Mouse (Mus musculus): ENCODE data around the gene Fam102b. TPM values are rescaled to one million over a fixed set of nuclear protein-coding genes. Genes with fewer than 3 reads are reported as not detected.

Gene Fam102b
- polyA plus RNA-seq, 1 experiment from 2014 or later: 10.7 TPM

GRCm38 (mm10) chr3:108959680-108960295 lies 67.6 kb downstream of the Fam102b start:
- Histone ChIP-seq H3K9me3 (replicated peaks) (no peaks in the 10 kb centered on the region), H3K9ac (no peak overlapping the region), H3K4me2 (replicated peaks) (no peak overlapping the region), H3K27me3 (no peaks in the 10 kb centered on the region), H3K27ac (replicated peaks) (no peak overlapping the region), H3K4me3 (replicated peaks) (no peak overlapping the region), H3K36me3 (no peaks in the 10 kb centered on the region), H3K4me1 (peaks cover 2% of the 10 kb centered on the region; the same call in 1 of the 2 replicates)
- WGBS: 70% methylated on average over 13 of the region's 13 CpGs
- no peak for ATAC-seq (ENCODE audit: insufficient number of reproducible peaks, low FRiP score, low TSS enrichment, low read depth)

DNA sequence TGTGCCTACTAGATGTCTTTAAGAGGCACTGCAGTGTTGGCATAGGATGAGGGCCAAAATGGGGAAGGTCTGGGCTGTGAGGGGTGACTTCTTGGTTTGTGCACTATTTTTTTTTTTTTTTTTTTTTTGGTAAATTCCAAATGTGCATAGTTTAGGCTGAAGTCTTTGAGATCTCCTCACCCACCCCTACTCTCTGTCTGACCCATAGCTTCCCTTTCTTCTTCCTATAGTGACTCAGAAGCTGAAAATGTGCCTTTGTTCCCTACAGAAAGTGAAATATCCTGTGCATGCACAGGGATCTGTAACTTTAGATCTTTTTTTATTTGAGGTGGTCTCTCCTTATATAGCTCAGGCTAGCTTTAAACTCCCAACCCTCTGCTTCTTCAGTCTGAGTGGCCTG lies 69.4 kb downstream of the Fam102b start:
- no peak for ATAC-seq (ENCODE audit: insufficient number of reproducible peaks, low FRiP score, low TSS enrichment, low read depth)
- Histone ChIP-seq H3K4me1 (peaks cover 2% of the 10 kb centered on the region; the same call in 1 of the 2 replicates), H3K4me2 (replicated peaks) (no peak overlapping the region), H3K9ac (no peak overlapping the region), H3K36me3 (no peaks in the 10 kb centered on the region), H3K27me3 (no peaks in the 10 kb centered on the region), H3K4me3 (replicated peaks) (no peak overlapping the region), H3K9me3 (replicated peaks) (no peaks in the 10 kb centered on the region), H3K27ac (replicated peaks) (no peak overlapping the region)

GRCm38 (mm10) chr3:108940996-108941395 lies 86.4 kb downstream of the Fam102b start:
- no peaks in the 10 kb centered on the region for H3K27me3 ChIP-seq
- no peaks in the 10 kb centered on the region for H3K9me3 ChIP-seq (replicated peaks)
- no peak for ATAC-seq (ENCODE audit: insufficient number of reproducible peaks, low FRiP score, low TSS enrichment, low read depth)
- H3K27ac ChIP-seq (replicated peaks): no peak overlapping the region
- WGBS: 88% methylated on average over 10 of the region's 10 CpGs
- H3K36me3 ChIP-seq: no peaks in the 10 kb centered on the region
- no peak overlapping the region for H3K4me3 ChIP-seq (replicated peaks)
- no peaks in the 10 kb centered on the region; the same call in 1 of the 2 replicates for H3K4me1 ChIP-seq
- no peak overlapping the region for H3K9ac ChIP-seq
- no peak overlapping the region for H3K4me2 ChIP-seq (replicated peaks)

DNA sequence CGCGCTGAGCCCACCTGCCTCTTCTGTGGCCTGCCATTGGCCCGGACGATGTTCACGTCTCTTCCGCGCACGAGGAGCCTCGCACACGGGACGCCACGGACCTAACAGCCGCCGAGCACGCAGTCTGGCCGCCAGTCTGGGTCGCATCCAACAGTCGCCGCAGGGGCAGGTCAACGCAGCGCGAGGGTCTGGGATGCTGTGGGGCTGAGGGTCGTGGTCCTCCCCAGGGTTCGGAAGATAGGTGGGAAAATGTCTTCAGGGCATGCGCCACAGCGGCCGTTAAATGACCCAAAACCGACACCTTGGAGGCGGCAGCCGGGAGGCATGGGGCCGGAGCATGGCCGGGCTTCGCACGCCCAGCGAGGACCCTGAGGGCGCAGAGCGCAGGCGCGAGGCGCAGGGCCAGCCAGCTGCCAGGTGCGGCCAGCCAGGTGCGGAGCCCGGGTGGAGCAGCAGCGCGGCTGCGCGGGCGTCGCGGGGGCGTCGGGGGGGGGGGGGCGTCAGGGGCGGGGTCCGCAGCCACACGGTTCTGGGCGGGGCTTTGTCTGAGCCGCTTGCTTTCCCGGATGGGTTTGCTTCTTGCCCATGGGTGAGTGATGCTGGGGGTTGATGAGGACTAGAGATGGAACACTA lies 87.3 kb downstream of the Fam102b start, which contains the start of gene Gm9857:
Gene Gm9857 (minus strand): TSS at position 445 of the 633 bp plus-strand sequence.
- no peak within 1 kb of the TSS for H3K9ac ChIP-seq

DNA sequence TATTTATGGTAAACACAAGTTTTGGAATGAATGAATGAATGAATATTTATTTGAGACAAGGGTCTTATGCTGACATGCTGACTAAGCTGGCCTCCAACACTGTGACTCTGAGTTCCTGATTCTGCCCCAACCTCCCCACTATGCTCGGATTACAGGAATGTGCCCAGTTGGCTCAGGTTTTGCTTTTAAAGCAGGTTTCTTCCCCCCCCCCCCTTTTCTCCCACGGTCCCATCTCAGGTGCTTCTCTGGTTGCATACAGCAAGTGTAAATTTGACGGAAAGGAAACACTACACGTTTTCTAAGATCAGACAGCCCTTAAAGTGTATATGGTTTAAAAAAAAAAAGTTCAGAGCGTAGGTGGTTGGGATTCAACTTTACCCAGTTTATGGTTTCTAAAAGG lies 87.8 kb downstream of the Fam102b start, which contains the start of gene Henmt1:
Gene Henmt1 (plus strand): TSS at position 301 of the 400 bp plus-strand sequence.
- Histone ChIP-seq H3K4me3 (replicated peaks) (peak within 1 kb of the TSS; percentile 44), H3K9ac (no peak within 1 kb of the TSS), H3K4me1 (no peaks in the 10 kb centered on the region; the same call in 1 of the 2 replicates), H3K27me3 (no peaks in the 10 kb centered on the region), H3K9me3 (replicated peaks) (no peaks in the 10 kb centered on the region), H3K4me2 (replicated peaks) (peak within 1 kb of the TSS; percentile 66), H3K36me3 (no peaks in the 10 kb centered on the region), H3K27ac (replicated peaks) (no peak within 1 kb of the TSS)
- WGBS: 65% methylated on average over 5 of the region's 5 CpGs
- ATAC-seq (ENCODE audit: insufficient number of reproducible peaks, low FRiP score, low TSS enrichment, low read depth): no peak

More for the DNA sequence above, 87.3 kb downstream of the Fam102b start, which contains the start of gene Gm9857:
- Histone ChIP-seq H3K9me3 (replicated peaks) (no peaks in the 10 kb centered on the region), H3K4me1 (no peaks in the 10 kb centered on the region; the same call in 1 of the 2 replicates), H3K27me3 (no peaks in the 10 kb centered on the region), H3K4me2 (replicated peaks) (peak within 1 kb of the TSS; percentile 66), H3K36me3 (no peaks in the 10 kb centered on the region), H3K4me3 (replicated peaks) (peak within 1 kb of the TSS; percentile 44), H3K27ac (replicated peaks) (no peak within 1 kb of the TSS)
- WGBS: 46% methylated on average over 59 of the region's 59 CpGs
- peak; percentile 51; the same call in 1 of the 2 replicates for ATAC-seq (ENCODE audit: insufficient number of reproducible peaks, low FRiP score, low TSS enrichment, low read depth)

- 92% methylated on average over 5 of the region's 5 CpGs for WGBS
These were observed 88.7 kb downstream of the Fam102b start for GRCm38 (mm10) chr3:108938691-108939090.

DNA sequence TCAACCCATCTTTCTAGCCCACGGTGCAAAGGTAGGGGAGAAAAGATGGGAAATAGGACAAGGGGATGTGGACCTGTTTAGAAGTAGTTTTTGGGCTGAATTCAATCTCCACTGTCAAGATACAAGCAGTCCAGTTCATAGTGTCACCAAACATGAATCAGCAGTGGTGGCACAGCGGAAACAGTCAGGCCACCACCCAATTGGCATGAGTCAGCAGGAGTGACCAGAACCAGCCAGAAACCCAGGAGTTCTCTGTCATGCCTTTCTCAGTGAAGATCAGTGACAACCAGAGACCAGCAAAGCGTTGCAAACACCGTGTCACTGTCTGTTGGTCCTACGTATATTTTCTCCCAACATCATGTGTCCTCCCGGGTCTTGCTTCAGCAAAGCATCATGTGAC lies 93.8 kb downstream of the Fam102b start:
- no peak for ATAC-seq (ENCODE audit: insufficient number of reproducible peaks, low FRiP score, low TSS enrichment, low read depth)
- H3K9me3 ChIP-seq (replicated peaks): no peaks in the 10 kb centered on the region
- H3K9ac ChIP-seq: no peak overlapping the region
- no peak overlapping the region for H3K4me3 ChIP-seq (replicated peaks)
- WGBS: 96% methylated on average over 6 of the region's 6 CpGs
- no peak overlapping the region for H3K4me2 ChIP-seq (replicated peaks)
- no peak overlapping the region for H3K27ac ChIP-seq (replicated peaks)
- H3K27me3 ChIP-seq: no peaks in the 10 kb centered on the region
- H3K36me3 ChIP-seq: no peaks in the 10 kb centered on the region
- H3K4me1 ChIP-seq: no peaks in the 10 kb centered on the region

More at GRCm38 (mm10) chr3:108938691-108939090, 88.7 kb downstream of the Fam102b start:
- Histone ChIP-seq H3K9ac (no peak overlapping the region), H3K4me3 (replicated peaks) (no peak overlapping the region), H3K27me3 (no peaks in the 10 kb centered on the region), H3K27ac (replicated peaks) (no peak overlapping the region), H3K4me2 (replicated peaks) (no peak overlapping the region), H3K9me3 (replicated peaks) (no peaks in the 10 kb centered on the region), H3K4me1 (no peaks in the 10 kb centered on the region; the same call in 1 of the 2 replicates), H3K36me3 (no peaks in the 10 kb centered on the region)
- no peak for ATAC-seq (ENCODE audit: insufficient number of reproducible peaks, low FRiP score, low TSS enrichment, low read depth)

DNA sequence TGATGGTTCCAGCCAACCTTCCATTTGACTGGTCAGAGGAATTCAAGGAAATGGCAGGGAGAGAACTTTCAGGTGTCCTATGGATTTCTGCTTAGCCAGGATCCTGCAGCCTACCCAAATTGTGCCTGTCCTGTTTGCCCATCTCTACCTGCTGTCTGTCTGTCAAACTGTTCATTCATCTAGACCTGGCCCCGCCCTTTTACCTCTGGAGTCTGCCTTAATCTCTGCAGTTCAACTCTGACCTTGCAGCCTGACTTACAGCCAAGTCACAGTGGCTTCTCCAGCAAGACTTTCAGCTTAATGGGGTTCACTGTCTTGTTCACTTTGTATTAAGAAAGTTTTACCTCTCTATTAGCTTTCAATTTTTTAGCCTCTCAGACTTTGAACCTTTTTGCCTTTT lies 101.1 kb downstream of the Fam102b start:
- H3K36me3 ChIP-seq: no peaks in the 10 kb centered on the region
- no peak for ATAC-seq (ENCODE audit: insufficient number of reproducible peaks, low FRiP score, low TSS enrichment, low read depth)
- no peak overlapping the region for H3K27ac ChIP-seq (replicated peaks)
- no peak overlapping the region for H3K4me2 ChIP-seq (replicated peaks)
- H3K4me3 ChIP-seq (replicated peaks): no peak overlapping the region
- H3K9ac ChIP-seq: no peak overlapping the region
- H3K9me3 ChIP-seq (replicated peaks): no peaks in the 10 kb centered on the region
- H3K27me3 ChIP-seq: no peaks in the 10 kb centered on the region
- no peaks in the 10 kb centered on the region for H3K4me1 ChIP-seq
- WGBS: 85% methylated on average over 1 of the region's 1 CpGs

DNA sequence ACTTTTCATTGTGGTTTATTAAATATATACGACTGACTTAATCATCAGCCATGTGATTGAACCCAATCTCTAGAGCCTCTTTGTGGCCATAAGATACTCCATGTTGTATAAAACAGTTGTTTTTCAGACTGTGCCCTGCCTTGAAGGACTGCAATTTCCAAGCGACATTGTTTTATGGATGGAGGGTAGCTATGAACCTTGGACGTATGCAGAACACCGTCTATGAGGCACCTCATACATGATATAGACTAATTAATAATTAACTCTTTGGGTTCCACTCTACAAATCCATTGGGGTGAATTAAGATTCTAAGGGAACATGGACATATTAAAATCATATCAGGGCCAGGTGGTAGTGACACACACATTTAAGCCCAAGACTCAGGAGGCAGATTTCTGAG lies 101.7 kb downstream of the Fam102b start:
- 87% methylated on average over 4 of the region's 4 CpGs for WGBS
- H3K4me1 ChIP-seq: no peaks in the 10 kb centered on the region
- H3K9me3 ChIP-seq (replicated peaks): no peaks in the 10 kb centered on the region
- no peak for ATAC-seq (ENCODE audit: insufficient number of reproducible peaks, low FRiP score, low TSS enrichment, low read depth)
- H3K4me2 ChIP-seq (replicated peaks): no peak overlapping the region
- H3K36me3 ChIP-seq: no peaks in the 10 kb centered on the region
- no peak overlapping the region for H3K27ac ChIP-seq (replicated peaks)
- no peaks in the 10 kb centered on the region for H3K27me3 ChIP-seq
- H3K9ac ChIP-seq: no peak overlapping the region
- no peak overlapping the region for H3K4me3 ChIP-seq (replicated peaks)

- no peak overlapping the region for H3K4me3 ChIP-seq (replicated peaks)
- H3K4me1 ChIP-seq: no peaks in the 10 kb centered on the region
- no peaks in the 10 kb centered on the region for H3K27me3 ChIP-seq
- H3K36me3 ChIP-seq: no peaks in the 10 kb centered on the region
- H3K9ac ChIP-seq: no peak overlapping the region
- no peak overlapping the region for H3K4me2 ChIP-seq (replicated peaks)
- H3K9me3 ChIP-seq (replicated peaks): no peaks in the 10 kb centered on the region
- no peak overlapping the region for H3K27ac ChIP-seq (replicated peaks)
- 86% methylated on average over 1 of the region's 1 CpGs for WGBS
- no peak for ATAC-seq (ENCODE audit: insufficient number of reproducible peaks, low FRiP score, low TSS enrichment, low read depth)
These were observed 105.6 kb downstream of the Fam102b start for GRCm38 (mm10) chr3:108921822-108922221.
